ENCODE assay signal across 16 mouse cellular contexts in genomic region chr1:21721246-21721645, GRCm38 (mm10).
"Had no signal": no experiment of that assay in that cellular context is flagged by ENCODE, and none has a peak within 500 bp of the region (broad histone marks: within the 10 kb centered on the region; RNA-seq: fewer than 3 reads in every experiment).

No protein-coding gene starts in this region.

- H3K4me3 ChIP-seq: limb, embryonic 10.5 days; limb, embryonic 13.5 days; liver, embryonic 12.5 days; liver, embryonic 15.5 days; lung, embryonic 15.5 days had no signal

- H3K27ac ChIP-seq: limb, embryonic 10.5 days; limb, embryonic 13.5 days; liver, embryonic 12.5 days; liver, embryonic 15.5 days; lung, embryonic 15.5 days had no signal

- DNase-seq: kidney, postnatal 14 days; kidney, postnatal 4 days; layer of hippocampus, adult 9-11 months; layer of hippocampus, postnatal 36 days; liver; lung, adult 18-20 months; lung, postnatal 10 days; lung, postnatal 36 days; midbrain, embryonic 14.5 days; thymus, adult 18-20 months; thymus, postnatal 36 days had no signal

- ATAC-seq: liver, embryonic 12.5 days had no signal
